Mouse (Mus musculus): ENCODE measurements around the gene Atoh7.

GRCm38 (mm10) chr10:63119916-63120315 lies 20.5 kb downstream of the Atoh7 start:
- no peak for TF ChIP-seq CTCF (IDR thresholded peaks at IDR 0.05; ENCODE audit: low read depth, low read length)
- TF ChIP-seq POLR2A (IDR thresholded peaks at IDR 0.05; ENCODE audit: borderline replicate concordance, low read depth, low read length), result no peak

Data from bone marrow macrophage, adult 2 months (primary cell).